Mouse (Mus musculus) liver, embryonic 14.5 days (tissue): ENCODE data around the gene Mlh1. TPM values are rescaled to one million over a fixed set of nuclear protein-coding genes. Genes with fewer than 3 reads are reported as not detected.
A peak's percentile ranks its signal among the peaks of the same experiment; 100 is the strongest.

Experiments used
- ATAC-seq: fragments of 200-750 bp; cut with Nextera tagmentation; 2 replicates; pipeline ENCODE4 v1.8.0; 2017; ENCODE audit warnings: moderate number of reproducible peaks, mild to moderate bottlenecking, moderate library complexity; ENCODE audit not compliant: insufficient read depth
- DNase-seq, 3 experiments: peaks; one replicate each; pipeline ENCODE4 v3.0.0-alpha.2; 2012 to 2013; ENCODE audit warnings: low read depth in 3 of 3, low spot score in 3 of 3
- H3K27ac ChIP-seq: fragments of 300-500 bp; sonication (generic); 2 replicates; pipeline ENCODE4 v1.5.1; 2014; ENCODE audit warnings: moderate library complexity, mild to moderate bottlenecking, control low read depth, inconsistent platforms
- H3K27me3 ChIP-seq: fragments of 300-500 bp; sonication (generic); 2 replicates; pipeline ENCODE4 v1.6.1; 2014; ENCODE audit warnings: mild to moderate bottlenecking, low read length, moderate library complexity; ENCODE audit not compliant: control insufficient read depth, insufficient read depth
- H3K36me3 ChIP-seq: fragments of 300-500 bp; sonication (generic); replicated peaks from 2 replicates; pipeline ENCODE4 v1.6.1; 2014; ENCODE audit warnings: low read depth; ENCODE audit not compliant: control insufficient read depth, insufficient read depth
- H3K4me1 ChIP-seq, 2 experiments: fragments of 200-500 bp in 1 of 2; fragments of 300-500 bp in 1 of 2; sonication (generic) in 1 of 2; replicated peaks; 2 replicates each; pipeline ENCODE4 v1.6.1; 2012 to 2014; ENCODE audit warnings: antibody characterized with exemption in 1 of 2, inconsistent platforms in 1 of 2, low read length in 1 of 2; ENCODE audit not compliant: control insufficient read depth in 2 of 2, insufficient read depth in 2 of 2
- H3K4me2 ChIP-seq: fragments of 300-500 bp; sonication (generic); 2 replicates; pipeline ENCODE4 v1.6.1; 2014; ENCODE audit warnings: low read depth, mild to moderate bottlenecking, control low read depth, moderate library complexity
- H3K4me3 ChIP-seq, 2 experiments: fragments of 200-500 bp in 1 of 2; fragments of 300-500 bp in 1 of 2; sonication (generic) in 1 of 2; 2 replicates each; pipeline ENCODE4 v1.5.1; 2012 to 2014; ENCODE audit warnings: low read depth in 2 of 2, low read length in 2 of 2, mild to moderate bottlenecking in 2 of 2, control low read depth in 1 of 2, inconsistent platforms in 1 of 2, moderate library complexity in 1 of 2; ENCODE audit not compliant: insufficient read depth in 1 of 2
- H3K9ac ChIP-seq: fragments of 300-500 bp; sonication (generic); replicated peaks from 2 replicates; pipeline ENCODE4 v1.6.1; 2014; ENCODE audit warnings: mild to moderate bottlenecking, control low read depth, moderate library complexity
- H3K9me3 ChIP-seq: fragments of 300-500 bp; sonication (generic); 2 replicates; pipeline ENCODE4 v1.6.1; 2016; ENCODE audit warnings: low read length, mixed read lengths; ENCODE audit not compliant: control insufficient read depth
- CTCF ChIP-seq: IDR thresholded peaks from 2 replicates; pipeline ENCODE4 v1.5.1; 2016; ENCODE audit warnings: antibody characterized with exemption, low read depth, control low read depth
- EP300 ChIP-seq: IDR thresholded peaks from 2 replicates; pipeline ENCODE4 v1.6.1; 2016; ENCODE audit warnings: antibody characterized with exemption, low read depth
- WGBS: fragments of 180-500 bp; shearing (Covaris S2); extraction: QIAGEN DNeasy Blood & Tissue Kit; methylation state at CpG from one replicate; pipeline ENCODE4 v1.1.7; 2014; ENCODE audit not compliant: insufficient replicate concordance; 5-methylcytosine and 5-hydroxymethylcytosine counted together
- polyA plus RNA-seq, 2 experiments: library from polyadenylated mRNA; depleted of rRNA in 1 of 2; stranded (reverse) in 1 of 2; unstranded in 1 of 2; fragments of >200 nt; fragmentation: Nextera tagmentation in 1 of 2; extraction: Ambion mirVana in 1 of 2; gene quantifications; 2 replicates each; pipeline versions ENCODE4 v1.2.1 to v1.2.3; 2012 to 2014

Mlh1 gene
- polyA plus RNA-seq, 2 experiments: 17.8 to 20.1 TPM

DNA sequence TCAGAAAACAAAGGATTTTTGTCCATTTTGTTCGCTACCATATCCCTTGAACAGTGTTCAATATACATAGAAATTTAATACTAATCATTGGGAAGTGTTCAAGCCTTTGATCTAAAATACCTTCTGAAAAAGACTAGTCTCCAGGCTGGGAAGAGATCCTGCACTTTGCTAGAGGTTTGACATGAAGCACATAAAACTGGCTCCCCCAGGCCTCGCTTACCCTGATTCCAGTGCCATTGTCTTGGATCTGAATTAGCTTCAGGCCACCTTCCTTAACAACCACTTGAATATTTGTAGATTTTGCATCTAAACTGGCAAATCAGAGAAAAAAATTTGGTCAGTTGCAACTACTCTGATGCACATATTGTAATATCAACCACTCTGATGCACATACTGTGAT, 3.6 kb downstream of the Mlh1 start:
- Histone ChIP-seq H3K36me3 (peaks cover 35% of the 10 kb centered on the region), H3K4me2 (no peak overlapping the region), H3K27me3 (no peaks in the 10 kb centered on the region), H3K9ac (no peak overlapping the region), H3K9me3 (no peaks in the 10 kb centered on the region), H3K4me3 (no peak overlapping the region), H3K4me1 (peaks cover 4 to 5% of the 10 kb centered on the region in 2 experiments; a peak in 3 of 4 replicates), H3K27ac (no peak overlapping the region)
- TF ChIP-seq CTCF (no peak), EP300 (no peak)
- no peak for ATAC-seq
- 76% methylated on average over 2 of the region's 2 CpGs for WGBS
- no peak for DNase-seq

DNA sequence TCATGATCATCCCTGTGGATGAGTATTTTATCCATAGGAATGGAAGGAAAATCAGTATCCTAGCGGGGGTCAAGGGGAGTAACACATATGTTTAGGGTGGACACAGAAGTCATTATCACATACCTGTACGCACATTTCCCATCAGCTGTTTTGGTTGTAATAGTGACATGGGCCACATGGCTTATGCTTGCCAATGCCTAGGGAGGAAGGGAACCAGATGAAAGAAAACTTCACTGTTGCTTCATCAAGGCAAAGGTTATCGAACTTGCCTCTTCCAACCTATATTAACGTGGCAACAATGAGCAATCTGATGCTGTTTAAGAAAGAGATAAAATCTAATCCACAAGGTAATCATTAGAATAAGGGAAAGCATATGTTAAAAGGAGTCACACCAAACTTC, 10.2 kb downstream of the Mlh1 start:
- no peak for ATAC-seq

DNA sequence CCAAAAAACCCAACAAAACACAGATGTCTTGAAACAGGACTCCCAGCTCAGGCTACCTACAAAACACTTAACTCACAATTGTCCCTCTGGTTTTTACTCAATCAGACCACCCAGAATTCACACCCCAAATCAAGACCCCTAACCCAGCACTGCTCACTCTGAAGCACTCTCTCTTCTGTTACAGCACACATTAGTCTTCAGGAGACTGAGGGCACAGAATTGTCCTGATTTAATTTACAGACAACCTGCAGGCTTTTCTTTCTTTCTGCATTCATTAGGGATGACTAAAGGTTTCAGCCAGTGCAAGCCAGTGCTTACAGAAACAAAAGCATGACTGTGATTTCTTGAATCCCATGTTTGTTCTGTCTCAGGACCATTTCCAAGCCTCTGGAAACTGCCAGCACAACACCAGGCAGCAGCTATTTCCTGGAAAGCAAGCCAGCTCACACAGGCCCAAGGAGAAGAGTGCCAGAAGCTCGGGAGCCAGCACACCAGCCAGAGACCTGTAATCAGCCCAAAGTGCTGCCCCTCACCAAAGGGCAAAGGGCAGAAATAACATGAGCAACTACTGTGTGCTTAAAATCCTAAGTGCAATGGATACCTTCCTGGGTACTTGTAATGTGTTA, 11.1 kb downstream of the Mlh1 start:
- DNase-seq (no peak), ATAC-seq (no peak)
- WGBS: 52% methylated on average over 1 of the region's 1 CpGs
- TF ChIP-seq EP300: no peak
- TF ChIP-seq CTCF: no peak
- H3K9me3 ChIP-seq: no peaks in the 10 kb centered on the region
- no peak overlapping the region for H3K4me3 ChIP-seq
- H3K9ac ChIP-seq: no peak overlapping the region
- no peak overlapping the region for H3K4me2 ChIP-seq
- H3K4me1 ChIP-seq: no peaks in the 10 kb centered on the region
- peaks cover 58% of the 10 kb centered on the region for H3K36me3 ChIP-seq
- H3K27me3 ChIP-seq: no peaks in the 10 kb centered on the region
- H3K27ac ChIP-seq: no peak overlapping the region

More for the DNA sequence above, 10.2 kb downstream of the Mlh1 start:
- Histone ChIP-seq H3K27me3 (no peaks in the 10 kb centered on the region), H3K9ac (no peak overlapping the region), H3K4me1 (no peaks in the 10 kb centered on the region), H3K4me2 (no peak overlapping the region), H3K36me3 (peaks cover 58% of the 10 kb centered on the region), H3K9me3 (no peaks in the 10 kb centered on the region), H3K27ac (no peak overlapping the region), H3K4me3 (no peak overlapping the region)
- no peak for DNase-seq
- TF ChIP-seq CTCF (no peak), EP300 (no peak)
- 81% methylated on average over 4 of the region's 4 CpGs for WGBS

- ATAC-seq (no peak), DNase-seq (no peak)
These were observed 19.3 kb downstream of the Mlh1 start for GRCm38 (mm10) chr9:111252161-111252869.

GRCm38 (mm10) chr9:111247682-111248246, 23.8 kb downstream of the Mlh1 start:
- H3K9ac ChIP-seq: no peak overlapping the region
- no peaks in the 10 kb centered on the region for H3K9me3 ChIP-seq
- ATAC-seq: no peak
- no peak overlapping the region for H3K4me3 ChIP-seq
- peaks cover 43% of the 10 kb centered on the region for H3K36me3 ChIP-seq
- H3K27ac ChIP-seq: no peak overlapping the region
- DNase-seq: peak in 1 of 3 experiments; percentile 13
- no peaks in the 10 kb centered on the region for H3K4me1 ChIP-seq
- no peak overlapping the region for H3K4me2 ChIP-seq
- peak; percentile 50 for TF ChIP-seq CTCF
- TF ChIP-seq EP300: no peak
- H3K27me3 ChIP-seq: no peaks in the 10 kb centered on the region
- WGBS: 82% methylated on average over 3 of the region's 3 CpGs

More at GRCm38 (mm10) chr9:111252161-111252869, 19.3 kb downstream of the Mlh1 start:
- WGBS: 50% methylated on average over 7 of the region's 7 CpGs
- Histone ChIP-seq H3K4me3 (no peak overlapping the region), H3K27me3 (no peaks in the 10 kb centered on the region), H3K27ac (no peak overlapping the region), H3K4me1 (no peaks in the 10 kb centered on the region), H3K9me3 (no peaks in the 10 kb centered on the region), H3K9ac (no peak overlapping the region), H3K36me3 (peaks cover 50% of the 10 kb centered on the region), H3K4me2 (no peak overlapping the region)
- TF ChIP-seq CTCF (no peak), EP300 (no peak)
